Mouse (Mus musculus) kidney, embryonic 14.5 days (tissue): ENCODE measurements around the gene Fam160a1. TPM values are rescaled to one million over a fixed set of nuclear protein-coding genes. Genes with fewer than 3 reads are reported as not detected.

Experiments
- ATAC-seq: fragments of 200-750 bp; cut with Nextera tagmentation; 2 replicates; pipeline ENCODE4 v1.8.0; 2017; ENCODE audit warnings: moderate number of reproducible peaks, mild to moderate bottlenecking, moderate TSS enrichment, moderate library complexity; ENCODE audit not compliant: low FRiP score, low TSS enrichment
- H3K27ac ChIP-seq: fragments of 300-500 bp; sonication (generic); 2 replicates; pipeline ENCODE4 v1.5.1; 2014; ENCODE audit warnings: low read depth, mild to moderate bottlenecking, low read length, moderate library complexity, mixed read lengths
- H3K27me3 ChIP-seq: fragments of 300-500 bp; sonication (generic); 2 replicates; pipeline ENCODE4 v1.6.1; 2014; ENCODE audit warnings: mild to moderate bottlenecking, low read length; ENCODE audit not compliant: control insufficient read depth, insufficient read depth
- H3K36me3 ChIP-seq: fragments of 300-500 bp; sonication (generic); 2 replicates; pipeline ENCODE4 v1.6.1; 2014; ENCODE audit warnings: low read length, mixed read lengths; ENCODE audit not compliant: control insufficient read depth, insufficient read depth
- H3K4me1 ChIP-seq: fragments of 300-500 bp; sonication (generic); 2 replicates; pipeline ENCODE4 v1.6.1; 2014; ENCODE audit warnings: low read length, mixed read lengths; ENCODE audit not compliant: control insufficient read depth, insufficient read depth
- H3K4me2 ChIP-seq: fragments of 300-500 bp; sonication (generic); replicated peaks from 2 replicates; pipeline ENCODE4 v1.6.1; 2014; ENCODE audit warnings: low read depth, mild to moderate bottlenecking, low read length
- H3K4me3 ChIP-seq: fragments of 300-500 bp; sonication (generic); 2 replicates; pipeline ENCODE4 v1.5.1; 2014; ENCODE audit warnings: mild to moderate bottlenecking, low read length
- H3K9ac ChIP-seq: fragments of 300-500 bp; sonication (generic); 2 replicates; pipeline ENCODE4 v1.6.1; 2014; ENCODE audit warnings: low read depth, mild to moderate bottlenecking, low read length, moderate library complexity
- H3K9me3 ChIP-seq: fragments of 300-500 bp; sonication (generic); 2 replicates; pipeline ENCODE4 v1.6.1; 2016; ENCODE audit warnings: low read length; ENCODE audit not compliant: control insufficient read depth
- WGBS: fragments of 180-500 bp; shearing (Covaris S2); extraction: QIAGEN DNeasy Blood & Tissue Kit; methylation state at CpG from one replicate; pipeline ENCODE4 v1.1.7; 2014; 5-methylcytosine and 5-hydroxymethylcytosine counted together
- polyA plus RNA-seq: library from polyadenylated mRNA; unstranded; fragments of >200 nt; fragmentation: Nextera tagmentation; extraction: Ambion mirVana; gene quantifications from 2 replicates; pipeline ENCODE4 v1.2.1, GENCODE M21; 2014

The Fam160a1 gene
- polyA plus RNA-seq, 1 experiment from 2014 or later: 5.9 TPM

DNA sequence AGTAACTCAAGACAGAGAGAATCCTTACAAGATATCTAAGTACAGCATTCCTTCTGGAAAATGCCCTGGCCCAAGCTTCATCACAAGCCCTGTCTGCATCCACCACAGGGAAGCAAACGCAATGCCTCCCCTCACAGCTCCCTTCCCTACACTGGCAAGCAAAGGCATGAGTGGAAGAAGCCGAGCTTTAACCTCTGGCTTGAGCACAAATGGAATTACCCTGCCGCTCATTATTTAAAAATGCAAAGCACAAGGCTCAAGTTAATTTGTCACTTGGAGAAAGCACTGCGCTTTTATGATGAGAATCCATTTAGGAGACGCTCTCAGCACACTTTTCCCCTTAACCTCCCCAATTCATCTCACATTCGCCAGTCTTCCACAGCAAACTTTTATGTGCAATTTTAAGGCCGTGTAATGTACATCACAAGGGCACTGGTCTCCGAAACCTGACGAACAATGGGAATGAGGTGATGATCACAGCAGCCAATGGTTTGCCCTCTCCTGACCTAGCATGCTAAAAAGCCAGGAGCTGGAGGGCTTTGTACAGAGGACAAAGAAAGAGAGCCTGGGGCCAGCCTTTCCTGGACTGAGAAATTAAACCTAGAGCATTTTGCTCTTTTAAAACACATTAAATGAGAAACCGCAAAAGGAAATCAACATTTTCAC, 15.5 kb upstream of the Fam160a1 start:
- no peak overlapping the region for H3K9ac ChIP-seq
- no peaks in the 10 kb centered on the region for H3K27me3 ChIP-seq
- no peaks in the 10 kb centered on the region for H3K9me3 ChIP-seq
- peaks cover 6% of the 10 kb centered on the region; the same call in 1 of the 2 replicates for H3K4me1 ChIP-seq
- H3K4me3 ChIP-seq: no peak overlapping the region
- H3K27ac ChIP-seq: no peak overlapping the region
- H3K36me3 ChIP-seq: no peaks in the 10 kb centered on the region
- WGBS: 61% methylated on average over 10 of the region's 10 CpGs
- H3K4me2 ChIP-seq: no peak overlapping the region
- no peak for ATAC-seq

DNA sequence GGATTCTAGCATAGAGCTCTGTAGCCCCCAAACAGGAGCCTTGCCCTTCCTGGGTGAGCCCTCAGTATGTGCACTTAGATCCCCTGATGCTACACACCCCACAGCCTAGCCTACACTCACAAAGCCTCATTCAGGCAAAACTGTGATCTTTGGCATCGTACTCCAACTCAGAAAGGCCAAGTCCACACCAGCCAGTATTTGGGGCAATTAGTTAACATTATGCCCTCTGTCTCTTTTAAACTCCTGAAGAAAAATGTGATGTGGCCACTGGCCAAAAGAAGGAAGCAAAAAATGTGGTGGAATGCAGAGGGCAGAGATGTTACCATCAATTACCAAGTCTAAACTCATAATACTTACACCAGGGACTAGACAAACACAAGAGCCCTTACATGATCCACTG, 14.7 kb upstream of the Fam160a1 start:
- H3K36me3 ChIP-seq: no peaks in the 10 kb centered on the region
- 61% methylated on average over 1 of the region's 1 CpGs for WGBS
- no peaks in the 10 kb centered on the region for H3K9me3 ChIP-seq
- ATAC-seq: no peak
- H3K4me3 ChIP-seq: no peak overlapping the region
- H3K4me1 ChIP-seq: peaks cover 10% of the 10 kb centered on the region; the same call in 1 of the 2 replicates
- H3K27me3 ChIP-seq: no peaks in the 10 kb centered on the region
- H3K9ac ChIP-seq: no peak overlapping the region
- no peak overlapping the region for H3K27ac ChIP-seq
- no peak overlapping the region for H3K4me2 ChIP-seq

GRCm38 (mm10) chr3:85829047-85829446, 12.0 kb upstream of the Fam160a1 start:
- Histone ChIP-seq H3K4me2 (no peak overlapping the region), H3K4me1 (peaks cover 10% of the 10 kb centered on the region; the same call in 1 of the 2 replicates), H3K4me3 (no peak overlapping the region), H3K27ac (no peak overlapping the region), H3K36me3 (no peaks in the 10 kb centered on the region), H3K9me3 (no peaks in the 10 kb centered on the region), H3K9ac (no peak overlapping the region), H3K27me3 (no peaks in the 10 kb centered on the region)
- no peak for ATAC-seq
- 52% methylated on average over 4 of the region's 4 CpGs for WGBS

- H3K4me1 ChIP-seq: peaks cover 10% of the 10 kb centered on the region; the same call in 1 of the 2 replicates
- peak; percentile 89 for ATAC-seq
- no peak overlapping the region for H3K4me2 ChIP-seq
- 32% methylated on average over 6 of the region's 6 CpGs for WGBS
- no peaks in the 10 kb centered on the region for H3K9me3 ChIP-seq
- H3K36me3 ChIP-seq: no peaks in the 10 kb centered on the region
- no peaks in the 10 kb centered on the region for H3K27me3 ChIP-seq
- H3K4me3 ChIP-seq: no peak overlapping the region
- 0 out of 2 replicates have a peak overlapping the region, but pooled peaks have one; percentile 37 for H3K27ac ChIP-seq
- H3K9ac ChIP-seq: no peak overlapping the region
These were observed 10.7 kb upstream of the Fam160a1 start for GRCm38 (mm10) chr3:85827815-85828214.

DNA sequence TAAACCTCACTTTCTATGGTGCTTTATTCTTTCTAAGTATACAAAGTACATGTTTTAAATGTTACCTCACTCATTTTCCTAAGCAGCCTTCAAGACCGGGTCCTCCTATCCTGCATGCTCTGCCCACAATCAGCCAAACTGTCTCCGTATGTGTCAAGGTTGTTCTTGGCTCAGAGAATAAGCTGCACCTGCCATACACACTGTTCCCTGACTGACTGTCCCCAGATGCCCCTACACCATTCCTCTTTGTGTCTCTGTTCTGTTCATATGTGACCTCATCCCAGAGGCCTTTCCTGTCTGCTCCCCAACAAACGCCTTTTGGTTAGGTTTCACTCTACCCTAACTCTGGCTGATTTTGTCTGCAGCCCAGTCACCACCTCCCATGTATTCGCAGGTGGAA, 10.2 kb upstream of the Fam160a1 start:
- Histone ChIP-seq H3K4me1 (peaks cover 7% of the 10 kb centered on the region; the same call in 1 of the 2 replicates), H3K27ac (0 out of 2 replicates have a peak overlapping the region, but pooled peaks have one; percentile 37), H3K27me3 (no peaks in the 10 kb centered on the region), H3K9ac (no peak overlapping the region), H3K4me3 (no peak overlapping the region), H3K9me3 (no peaks in the 10 kb centered on the region), H3K36me3 (no peaks in the 10 kb centered on the region), H3K4me2 (no peak overlapping the region)
- 46% methylated on average over 4 of the region's 4 CpGs for WGBS
- peak; percentile 26 for ATAC-seq

- Histone ChIP-seq H3K4me1 (peaks cover 7% of the 10 kb centered on the region; the same call in 1 of the 2 replicates), H3K36me3 (no peaks in the 10 kb centered on the region), H3K4me3 (no peak overlapping the region), H3K9me3 (no peaks in the 10 kb centered on the region), H3K4me2 (no peak overlapping the region), H3K27me3 (no peaks in the 10 kb centered on the region), H3K9ac (no peak overlapping the region), H3K27ac (no peak overlapping the region)
- no peak for ATAC-seq
- 60% methylated on average over 15 of the region's 15 CpGs for WGBS
These were observed 3.9 kb upstream of the Fam160a1 start for GRCm38 (mm10) chr3:85820839-85821548.

DNA sequence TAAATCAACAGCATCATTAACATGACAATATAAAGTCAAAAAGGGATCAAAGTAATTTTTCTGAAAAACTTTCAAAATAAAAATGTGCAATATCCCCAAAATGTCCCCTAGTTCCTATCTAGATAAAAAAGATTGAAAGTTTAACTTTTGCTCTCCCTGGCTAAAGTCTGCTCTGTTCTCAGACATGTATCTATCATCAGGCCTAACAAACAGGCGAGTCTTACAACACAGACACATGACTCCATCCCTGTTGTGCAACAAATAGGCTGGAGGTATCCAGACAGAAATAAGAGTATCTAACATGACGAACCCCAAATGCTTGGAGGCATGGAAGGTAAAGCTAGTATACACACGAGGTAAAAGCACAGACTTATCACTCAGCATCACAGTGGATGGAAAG, 2.2 kb upstream of the Fam160a1 start:
- no peak overlapping the region for H3K27ac ChIP-seq
- no peaks in the 10 kb centered on the region for H3K27me3 ChIP-seq
- no peak for ATAC-seq
- H3K4me3 ChIP-seq: no peak overlapping the region
- H3K36me3 ChIP-seq: no peaks in the 10 kb centered on the region
- H3K9me3 ChIP-seq: no peaks in the 10 kb centered on the region
- WGBS: 84% methylated on average over 3 of the region's 3 CpGs
- H3K4me1 ChIP-seq: peaks cover 7% of the 10 kb centered on the region; the same call in 1 of the 2 replicates
- H3K9ac ChIP-seq: no peak overlapping the region
- H3K4me2 ChIP-seq: no peak overlapping the region

DNA sequence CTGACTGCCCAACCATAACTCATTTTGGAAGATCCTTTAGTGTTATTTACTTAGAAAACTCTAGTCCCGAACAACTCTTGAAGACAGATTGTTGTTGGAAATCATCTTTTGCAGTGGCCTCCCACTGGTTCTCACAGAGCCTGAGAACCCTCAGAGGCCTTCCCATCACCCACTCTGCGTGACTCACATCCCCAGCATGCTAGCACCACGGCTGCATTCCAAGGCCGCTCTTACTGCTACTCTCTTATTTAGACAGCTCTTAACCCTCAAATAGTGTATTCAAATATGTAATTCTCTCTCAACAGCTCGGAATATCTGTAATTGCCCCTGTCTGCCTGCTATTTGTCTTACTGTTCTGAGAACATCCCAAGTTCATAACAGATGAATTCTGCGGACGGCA, 2.9 kb downstream of the Fam160a1 start:
- ATAC-seq: no peak
- Histone ChIP-seq H3K4me2 (no peak overlapping the region), H3K9ac (no peak overlapping the region), H3K4me1 (peaks cover 7% of the 10 kb centered on the region; the same call in 1 of the 2 replicates), H3K27me3 (no peaks in the 10 kb centered on the region), H3K4me3 (no peak overlapping the region), H3K9me3 (no peaks in the 10 kb centered on the region), H3K27ac (no peak overlapping the region), H3K36me3 (no peaks in the 10 kb centered on the region)
- WGBS: 62% methylated on average over 7 of the region's 7 CpGs
